Mouse (Mus musculus) neural tube, embryonic 14.5 days (tissue): Measurements from ENCODE around the gene Hist1h2bn. TPM values are rescaled to one million over a fixed set of nuclear protein-coding genes. Genes with fewer than 3 reads are reported as not detected.
"Not testable (repeated sequence)": the region's sequence is repeated elsewhere in the genome, so short reads cannot be mapped to it uniquely, and the experiment has no call there.

Source experiments
- ATAC-seq: fragments of 200-750 bp; cut with Nextera tagmentation; 2 replicates; pipeline ENCODE4 v1.8.0; 2017; ENCODE audit warnings: low read depth, mild to moderate bottlenecking, moderate TSS enrichment, moderate library complexity
- H3K27ac ChIP-seq: fragments of 300-500 bp; sonication (generic); 2 replicates; pipeline ENCODE4 v1.5.1; 2014; ENCODE audit warnings: low read depth, mild to moderate bottlenecking, control low read depth, low read length, moderate library complexity, mixed read lengths
- H3K27me3 ChIP-seq: fragments of 300-500 bp; sonication (generic); 2 replicates; pipeline ENCODE4 v1.6.1; 2014; ENCODE audit warnings: low read length; ENCODE audit not compliant: control insufficient read depth, insufficient read depth
- H3K36me3 ChIP-seq: fragments of 300-500 bp; sonication (generic); 2 replicates; pipeline ENCODE4 v1.6.1; 2014; ENCODE audit warnings: low read length, mixed read lengths; ENCODE audit not compliant: control insufficient read depth, insufficient read depth
- H3K4me1 ChIP-seq: fragments of 300-500 bp; sonication (generic); 2 replicates; pipeline ENCODE4 v1.6.1; 2014; ENCODE audit warnings: low read length; ENCODE audit not compliant: control insufficient read depth, insufficient read depth
- H3K4me2 ChIP-seq: fragments of 300-500 bp; sonication (generic); 2 replicates; pipeline ENCODE4 v1.6.1; 2014; ENCODE audit warnings: mild to moderate bottlenecking, low read depth, low read length, control low read depth
- H3K4me3 ChIP-seq: fragments of 300-500 bp; sonication (generic); 2 replicates; pipeline ENCODE4 v1.5.1; 2014; ENCODE audit warnings: low read depth, low read length, control low read depth, mixed read lengths
- H3K9ac ChIP-seq: fragments of 300-500 bp; sonication (generic); replicated peaks from 2 replicates; pipeline ENCODE4 v1.6.1; 2014; ENCODE audit warnings: low read depth, mild to moderate bottlenecking, control low read depth, low read length, mixed read lengths
- H3K9me3 ChIP-seq: fragments of 300-500 bp; sonication (generic); 2 replicates; pipeline ENCODE4 v1.6.1; 2016; ENCODE audit warnings: low read length; ENCODE audit not compliant: control insufficient read depth
- WGBS: fragments of 180-500 bp; shearing (Covaris S2); extraction: QIAGEN DNeasy Blood & Tissue Kit; methylation state at CpG from one replicate; pipeline ENCODE4 v1.1.7; 2014; 5-methylcytosine and 5-hydroxymethylcytosine counted together
- polyA plus RNA-seq: library from polyadenylated mRNA; unstranded; fragments of >200 nt; fragmentation: Nextera tagmentation; extraction: Ambion mirVana; gene quantifications from 2 replicates; pipeline ENCODE4 v1.2.1, GENCODE M21; 2014

The Hist1h2bn gene
- polyA plus RNA-seq, 1 experiment from 2014 or later, result 1.0 TPM

DNA sequence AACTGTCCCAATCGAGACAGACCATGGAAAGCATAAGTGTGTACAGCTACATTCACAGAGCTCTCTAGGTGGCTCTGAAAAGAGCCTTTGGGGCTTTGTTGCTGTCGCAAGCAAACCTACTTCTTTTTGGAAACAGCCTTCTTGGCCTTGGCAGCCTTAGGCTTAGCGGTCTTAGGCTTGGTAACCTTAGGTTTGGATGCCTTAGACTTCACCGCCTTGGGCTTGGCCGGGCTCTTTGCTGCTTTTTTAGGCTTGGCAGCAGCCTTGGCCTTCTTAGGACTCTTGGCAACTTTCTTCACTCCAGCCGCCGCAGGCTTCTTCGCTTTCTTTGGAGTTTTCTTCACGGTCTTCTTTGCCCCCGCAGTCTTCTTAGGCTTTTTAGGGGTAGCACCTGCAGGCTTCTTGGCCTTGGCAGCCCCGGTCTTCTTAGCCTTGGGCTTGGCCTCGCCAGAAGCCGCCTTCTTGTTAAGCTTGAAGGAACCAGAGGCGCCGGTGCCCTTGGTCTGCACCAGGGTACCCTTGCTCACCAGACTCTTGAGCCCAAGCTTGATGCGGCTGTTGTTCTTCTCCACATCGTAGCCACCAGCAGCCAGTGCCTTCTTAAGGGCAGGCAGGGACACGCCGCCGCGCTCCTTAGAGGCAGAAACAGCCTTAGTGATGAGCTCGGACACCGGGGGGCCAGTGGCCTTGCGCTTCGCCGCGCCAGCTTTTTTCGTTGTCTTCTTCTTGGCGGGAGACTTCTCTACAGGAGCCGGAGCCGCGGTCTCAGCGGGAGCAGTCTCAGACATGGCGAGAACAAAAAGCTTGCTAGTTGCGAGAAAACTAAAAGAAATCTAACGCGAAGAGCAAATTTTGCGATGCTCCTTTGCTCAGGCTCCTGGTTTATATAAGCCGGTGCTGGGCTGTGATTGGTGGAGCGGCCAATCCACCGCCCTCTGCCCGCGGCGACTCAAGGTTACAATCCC is 26.1 kb downstream of the Hist1h2bn start, which contains the start of gene Hist1h1b:
Gene Hist1h1b, minus strand, starts transcription at position 859 of the 965 bp plus-strand sequence.
- under 1% methylated on average over 44 of the region's 44 CpGs for WGBS
- Histone ChIP-seq H3K9me3 (no peaks in the 10 kb centered on the region), H3K9ac (peak within 1 kb of the TSS; percentile 39), H3K4me1 (peaks cover 19% of the 10 kb centered on the region), H3K27ac (peak within 1 kb of the TSS; percentile 10; the same call in 1 of the 2 replicates), H3K4me2 (peak within 1 kb of the TSS; percentile 70), H3K4me3 (peak within 1 kb of the TSS; percentile 37), H3K27me3 (no peaks in the 10 kb centered on the region), H3K36me3 (no peaks in the 10 kb centered on the region)
- ATAC-seq, result no peak

DNA sequence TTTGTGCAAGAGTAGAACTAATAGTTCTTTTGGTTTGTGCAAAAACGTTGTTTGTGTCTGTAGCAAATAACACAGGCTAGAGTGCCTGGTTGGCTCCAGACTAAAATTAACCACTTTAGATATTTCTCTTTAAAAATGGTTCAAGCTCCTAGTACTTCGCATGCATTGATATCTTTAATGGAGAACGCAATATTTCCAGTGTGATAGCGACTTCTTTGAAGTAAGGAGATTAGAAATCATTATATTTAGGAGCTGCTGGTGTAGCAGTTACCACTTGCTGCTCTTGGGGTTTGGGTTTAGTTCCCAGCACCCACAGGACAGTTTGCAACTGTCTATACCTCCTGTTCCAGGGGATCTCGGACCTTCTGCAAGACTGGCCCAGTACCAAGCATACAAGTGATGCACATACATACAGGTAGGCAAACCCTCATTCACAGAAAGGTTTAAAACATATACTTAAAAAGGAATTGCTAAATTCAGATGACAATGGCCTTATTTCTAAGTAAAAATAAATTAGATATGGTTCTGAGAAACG is 27.2 kb downstream of the Hist1h2bn start:
- Histone ChIP-seq H3K9ac (no peak overlapping the region), H3K4me2 (no peak overlapping the region), H3K4me1 (peaks cover 20% of the 10 kb centered on the region), H3K27me3 (no peaks in the 10 kb centered on the region), H3K27ac (no peak overlapping the region), H3K4me3 (no peak overlapping the region), H3K9me3 (no peaks in the 10 kb centered on the region), H3K36me3 (no peaks in the 10 kb centered on the region)
- WGBS, result 47% methylated on average over 6 of the region's 6 CpGs
- no peak for ATAC-seq

DNA sequence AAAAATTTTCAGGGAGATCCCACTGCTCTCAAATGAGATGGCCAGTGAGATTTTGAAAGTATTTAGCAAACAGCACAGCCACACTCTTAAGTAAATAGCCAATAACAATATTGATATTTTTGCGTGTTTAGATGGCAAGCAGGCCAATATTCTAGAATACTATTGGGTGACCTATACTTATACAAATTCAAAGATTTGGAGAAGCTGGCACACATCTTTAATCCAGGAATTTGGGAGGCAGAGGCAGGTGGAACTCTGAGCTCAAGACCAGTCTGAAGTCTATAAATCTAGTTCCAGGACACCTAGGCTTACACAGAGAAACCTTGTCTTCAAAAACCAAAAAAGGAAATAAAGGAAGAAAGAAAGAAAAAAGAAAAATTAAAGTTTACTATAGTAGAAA is 27.7 kb downstream of the Hist1h2bn start:
- Histone ChIP-seq H3K4me1 (peaks cover 23% of the 10 kb centered on the region), H3K27ac (no peak overlapping the region), H3K4me3 (no peak overlapping the region), H3K27me3 (no peaks in the 10 kb centered on the region), H3K9ac (no peak overlapping the region), H3K36me3 (no peaks in the 10 kb centered on the region), H3K4me2 (no peak overlapping the region), H3K9me3 (no peaks in the 10 kb centered on the region)
- 91% methylated on average over 1 of the region's 1 CpGs for WGBS
- ATAC-seq, result no peak

DNA sequence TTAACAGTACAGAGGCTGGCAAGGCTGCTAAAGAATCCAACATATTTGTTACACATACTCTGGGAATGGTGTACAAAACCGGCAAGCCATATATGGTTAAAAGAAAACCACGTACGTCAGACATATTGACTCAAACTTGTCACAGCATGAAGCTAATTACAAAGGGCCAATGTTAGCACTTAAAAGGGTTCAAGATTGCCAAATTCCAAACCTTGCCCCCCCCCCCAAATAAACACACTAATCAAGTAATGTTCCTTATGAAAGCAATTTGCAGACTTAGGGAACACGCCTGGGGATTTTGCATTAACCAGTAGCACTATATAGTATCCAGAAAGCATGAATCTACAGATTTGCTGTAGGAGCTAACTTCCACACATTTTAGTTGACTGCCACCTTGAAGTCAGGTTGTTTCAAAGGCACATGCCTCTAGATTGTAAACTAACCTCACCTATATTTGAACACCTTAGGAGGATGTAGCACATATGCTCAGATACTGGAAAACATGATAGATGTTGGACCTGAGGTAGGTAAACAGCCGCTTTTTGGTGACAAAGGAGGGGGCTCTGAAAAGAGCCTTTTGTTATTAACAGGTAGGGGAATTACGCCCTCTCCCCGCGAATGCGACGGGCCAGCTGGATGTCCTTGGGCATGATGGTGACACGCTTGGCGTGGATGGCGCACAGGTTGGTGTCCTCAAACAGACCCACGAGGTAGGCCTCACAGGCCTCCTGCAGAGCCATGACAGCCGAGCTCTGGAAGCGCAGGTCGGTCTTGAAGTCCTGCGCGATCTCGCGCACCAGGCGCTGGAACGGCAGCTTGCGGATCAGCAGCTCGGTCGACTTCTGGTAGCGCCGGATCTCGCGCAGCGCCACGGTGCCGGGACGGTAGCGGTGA is 28.7 kb downstream of the Hist1h2bn start:
- Histone ChIP-seq H3K4me1 (peaks cover 23% of the 10 kb centered on the region), H3K4me2 (peak overlapping the region; percentile 64), H3K4me3 (peak overlapping the region; percentile 36), H3K9ac (peak overlapping the region; percentile 54; the same call in 1 of the 2 replicates), H3K27ac (0 out of 2 replicates have a peak overlapping the region, but pooled peaks have one; percentile 55)
- WGBS, result under 1% methylated on average over 17 of the region's 35 CpGs
- H3K9me3 ChIP-seq, H3K27me3 ChIP-seq, H3K36me3 ChIP-seq: not testable (repeated sequence)
- peak; percentile 0; the same call in 1 of the 2 replicates for ATAC-seq

DNA sequence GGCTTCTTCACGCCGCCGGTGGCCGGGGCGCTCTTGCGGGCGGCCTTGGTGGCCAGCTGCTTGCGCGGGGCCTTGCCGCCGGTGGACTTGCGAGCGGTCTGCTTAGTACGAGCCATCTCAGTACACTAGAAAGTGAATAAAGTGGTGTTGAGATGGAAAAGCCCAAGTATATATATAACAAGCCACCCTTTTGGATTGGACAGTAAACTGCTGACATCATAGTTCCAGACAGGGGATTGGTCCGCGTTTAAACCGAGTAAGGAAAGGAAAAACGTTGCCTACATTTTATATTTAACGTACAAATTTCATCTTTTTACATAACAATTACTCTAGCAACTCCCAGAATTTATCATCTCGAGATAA is 29.3 kb downstream of the Hist1h2bn start, which contains the start of gene Hist1h3i:
Gene Hist1h3i, minus strand, starts transcription at position 116 of the 363 bp plus-strand sequence.
- H3K9me3 ChIP-seq, result no peaks in the 10 kb centered on the region
- H3K4me1 ChIP-seq, result peaks cover 28% of the 10 kb centered on the region
- H3K4me3 ChIP-seq, result peak within 1 kb of the TSS; percentile 36
- H3K27ac ChIP-seq, result peak within 1 kb of the TSS; percentile 55; the same call in 1 of the 2 replicates
- H3K4me2 ChIP-seq, result peak within 1 kb of the TSS; percentile 64
- WGBS, result under 1% methylated on average over 13 of the region's 20 CpGs
- no peaks in the 10 kb centered on the region for H3K36me3 ChIP-seq
- ATAC-seq, result peak; percentile 83
- H3K9ac ChIP-seq, result peak within 1 kb of the TSS; percentile 54; the same call in 1 of the 2 replicates
- no peaks in the 10 kb centered on the region for H3K27me3 ChIP-seq

DNA sequence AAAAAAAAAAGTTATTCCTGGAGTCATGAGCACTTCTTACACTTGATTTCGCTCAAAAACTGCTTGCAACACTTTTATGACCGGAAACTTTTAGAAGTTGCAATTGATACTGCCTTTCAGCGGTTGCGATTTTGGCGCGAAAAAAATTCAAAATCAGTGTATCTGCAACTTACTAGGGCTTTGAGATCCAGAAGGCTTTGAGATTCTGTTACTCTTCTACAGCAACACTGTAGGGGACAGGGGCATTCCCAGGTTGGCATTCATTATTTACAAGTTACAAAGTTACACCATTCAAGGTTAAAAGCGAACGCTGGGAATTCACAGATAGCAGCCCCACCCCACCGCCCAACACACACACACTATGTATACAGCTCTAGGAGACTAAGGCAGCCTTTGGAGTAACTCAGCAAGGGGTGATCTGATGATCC is 29.8 kb downstream of the Hist1h2bn start:
- H3K9me3 ChIP-seq, result no peaks in the 10 kb centered on the region
- H3K9ac ChIP-seq, result no peak overlapping the region
- no peaks in the 10 kb centered on the region for H3K27me3 ChIP-seq
- peak overlapping the region; percentile 36 for H3K4me3 ChIP-seq
- no peak for ATAC-seq
- H3K36me3 ChIP-seq, result no peaks in the 10 kb centered on the region
- H3K4me1 ChIP-seq, result peaks cover 31% of the 10 kb centered on the region
- H3K4me2 ChIP-seq, result peak overlapping the region; percentile 64
- H3K27ac ChIP-seq, result peak overlapping the region; percentile 22; the same call in 1 of the 2 replicates
- WGBS, result 2% methylated on average over 9 of the region's 9 CpGs

DNA sequence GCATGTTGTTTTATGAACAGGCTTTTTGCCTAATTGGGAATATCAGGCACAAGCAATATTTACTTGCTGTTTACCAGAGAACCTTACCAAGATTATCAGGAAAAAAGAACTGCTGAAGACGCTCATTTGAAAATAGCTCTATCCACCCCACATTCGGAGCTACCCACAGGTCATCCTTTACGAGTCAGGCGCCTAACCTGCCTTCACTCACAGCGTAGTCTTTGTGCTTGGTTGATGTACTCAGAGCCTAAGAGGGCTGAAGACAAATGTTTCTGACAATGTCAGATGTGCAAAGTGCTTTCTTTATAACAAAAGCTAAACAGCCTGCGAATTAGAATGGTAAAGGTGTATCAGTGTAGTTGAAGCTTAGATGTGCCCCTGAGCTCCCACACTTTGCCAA is 30.4 kb downstream of the Hist1h2bn start:
- H3K4me1 ChIP-seq, result peaks cover 31% of the 10 kb centered on the region
- H3K4me3 ChIP-seq, result no peak overlapping the region
- no peak overlapping the region for H3K9ac ChIP-seq
- H3K27me3 ChIP-seq, result no peaks in the 10 kb centered on the region
- no peaks in the 10 kb centered on the region for H3K36me3 ChIP-seq
- H3K27ac ChIP-seq, result no peak overlapping the region
- no peak for ATAC-seq
- no peak overlapping the region for H3K4me2 ChIP-seq
- 12% methylated on average over 6 of the region's 6 CpGs for WGBS
- no peaks in the 10 kb centered on the region for H3K9me3 ChIP-seq

DNA sequence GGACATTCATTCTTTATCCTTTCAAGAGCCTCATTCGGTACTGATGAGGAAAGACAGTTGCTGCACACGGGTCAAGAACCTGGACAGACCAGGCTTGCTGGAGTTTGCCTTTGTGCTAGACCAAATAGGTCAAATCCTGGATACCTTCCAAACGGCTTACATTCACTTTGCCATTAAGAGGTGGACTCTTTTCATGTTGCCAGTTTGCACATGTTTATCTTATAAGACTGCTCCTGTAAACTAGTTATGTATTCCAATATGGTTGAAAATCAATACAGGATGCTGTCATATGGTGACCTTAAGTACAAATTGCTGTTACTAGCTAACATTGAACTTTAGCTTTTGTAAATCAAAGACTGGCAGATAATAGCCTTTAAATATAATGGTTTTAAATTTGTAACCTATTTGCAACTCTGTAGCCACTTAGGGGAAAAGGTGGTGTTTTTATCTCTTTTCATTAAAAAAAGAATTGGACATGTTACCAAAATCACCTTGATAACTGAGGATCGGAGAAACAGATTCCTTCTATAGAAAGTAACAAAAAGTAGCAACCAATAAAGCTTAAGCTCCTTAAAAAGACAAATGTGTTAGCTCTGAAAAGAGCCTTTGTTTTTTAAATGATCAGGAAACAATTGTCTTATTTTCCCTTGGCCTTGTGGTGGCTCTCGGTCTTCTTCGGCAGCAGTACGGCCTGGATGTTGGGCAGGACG is 32.4 kb downstream of the Hist1h2bn start:
- ATAC-seq, result no peak
- 3% methylated on average over 8 of the region's 8 CpGs for WGBS
- peaks cover 23% of the 10 kb centered on the region for H3K4me1 ChIP-seq
- no peaks in the 10 kb centered on the region for H3K36me3 ChIP-seq
- peak overlapping the region; percentile 29 for H3K4me3 ChIP-seq
- H3K27ac ChIP-seq, result no peak overlapping the region
- no peaks in the 10 kb centered on the region for H3K27me3 ChIP-seq
- H3K9me3 ChIP-seq, result no peaks in the 10 kb centered on the region
- H3K4me2 ChIP-seq, result peak overlapping the region; percentile 56
- no peak overlapping the region for H3K9ac ChIP-seq
